Mouse (Mus musculus): ENCODE measurements around the gene Ctnnd2.

DNA sequence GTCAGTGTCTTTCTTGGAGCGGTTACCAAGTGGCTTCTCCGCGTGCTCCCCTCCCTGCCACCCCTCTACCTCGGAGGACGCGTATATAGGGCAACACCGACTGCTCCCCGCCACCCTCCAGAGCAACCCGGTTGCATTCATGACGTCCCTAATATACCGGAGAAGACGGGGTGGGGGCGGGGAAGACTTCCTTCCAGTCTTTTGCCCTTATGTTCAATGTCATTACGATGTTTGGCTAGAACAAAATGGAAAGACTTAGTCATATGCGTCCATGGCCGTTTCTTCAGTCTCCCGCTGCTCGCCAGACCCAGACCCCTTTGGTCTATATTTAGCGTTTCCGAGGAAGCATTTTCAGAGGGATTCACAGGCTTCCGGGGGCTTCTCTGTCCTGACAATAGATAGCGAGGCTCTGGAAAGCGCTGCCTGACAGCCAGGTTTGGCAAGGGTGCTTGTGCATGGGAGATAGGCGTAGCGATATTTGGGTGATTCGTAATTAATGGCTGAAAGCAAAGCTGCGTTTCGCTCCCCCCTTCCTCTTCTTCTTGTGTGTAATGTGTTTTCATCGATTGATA lies 1.1 kb downstream of the Ctnnd2 start:
- TF ChIP-seq POLR2A (IDR thresholded peaks at IDR 0.05; ENCODE audit: insufficient read depth, low read depth, low read length) (no peak), EP300 (IDR thresholded peaks at IDR 0.05; ENCODE audit: insufficient read depth, low read depth, low read length) (no peak), CTCF (IDR thresholded peaks at IDR 0.05) (no peak)
